Mouse (Mus musculus) megakaryocyte, embryonic 14.5 days (primary cell): ENCODE measurements around the gene Daam2.

Source experiments
- FLI1 ChIP-seq: IDR thresholded peaks from 2 replicates; pipeline ENCODE4 v1.6.1; 2012; ENCODE audit warnings: low read length, inconsistent platforms, mixed read lengths
- GATA1 ChIP-seq: IDR thresholded peaks from 3 replicates; pipeline ENCODE4 v1.6.1; 2012; ENCODE audit warnings: mixed read lengths, low read length, inconsistent platforms, borderline replicate concordance

DNA sequence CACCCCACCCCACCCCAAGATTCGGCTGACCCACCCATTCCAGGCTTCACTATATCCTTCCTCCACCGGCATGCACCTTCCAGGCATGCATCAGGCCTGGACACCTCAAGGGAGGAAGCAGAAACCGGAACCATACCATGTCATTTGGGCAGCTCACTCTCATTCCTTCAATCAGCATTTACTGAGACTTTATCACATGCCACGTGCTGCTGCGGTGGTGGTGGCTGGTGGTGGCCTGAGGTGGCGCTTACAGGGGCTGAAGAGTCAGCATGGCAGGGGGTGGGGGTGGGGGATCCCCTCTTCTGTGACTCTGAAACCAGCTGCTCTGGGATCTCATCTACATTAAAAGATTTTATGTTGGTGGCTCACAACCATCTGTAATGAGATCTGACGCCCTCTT lies 42.1 kb downstream of the Daam2 start:
- no peak for TF ChIP-seq GATA1
- TF ChIP-seq FLI1, result no peak
